Mouse (Mus musculus) WW6 (cell line): ENCODE measurements around the gene Uck2.

Source experiments
- DNase-seq: peaks from one replicate; pipeline ENCODE4 v3.0.0-alpha.2; 2013; ENCODE audit warnings: low read depth, low spot score

Gene Uck2

GRCm38 (mm10) chr1:167285320-167285355 is at the start of gene Uck2:
TSS of gene Uck2 (minus strand) at chr1:167285320.
- DNase-seq, result no peak

- DNase-seq, result no peak
These were observed 46.0 kb upstream of the Uck2 start for GRCm38 (mm10) chr1:167331106-167331505.

GRCm38 (mm10) chr1:167328776-167329175 is 43.7 kb upstream of the Uck2 start:
- DNase-seq, result no peak

GRCm38 (mm10) chr1:167321691-167322090 is 36.6 kb upstream of the Uck2 start:
- DNase-seq, result no peak

- no peak for DNase-seq
These were observed 28.1 kb upstream of the Uck2 start for GRCm38 (mm10) chr1:167313220-167313619.

GRCm38 (mm10) chr1:167312367-167312766 is 27.2 kb upstream of the Uck2 start:
- no peak for DNase-seq

GRCm38 (mm10) chr1:167308261-167309054 is 23.3 kb upstream of the Uck2 start, which contains the start of gene Tmco1:
TSS of gene Tmco1 (plus strand) at chr1:167308378.
- peak; percentile 88 for DNase-seq

- no peak for DNase-seq
These were observed 22.6 kb upstream of the Uck2 start for GRCm38 (mm10) chr1:167307674-167308073.

- no peak for DNase-seq
These were observed 21.5 kb upstream of the Uck2 start for GRCm38 (mm10) chr1:167306451-167307240.

GRCm38 (mm10) chr1:167305501-167306137 is 20.5 kb upstream of the Uck2 start:
- no peak for DNase-seq

- DNase-seq, result peak; percentile 60
These were observed 15.0 kb upstream of the Uck2 start for GRCm38 (mm10) chr1:167300122-167300521.

GRCm38 (mm10) chr1:167295679-167296402 is 10.7 kb upstream of the Uck2 start:
- no peak for DNase-seq

- no peak for DNase-seq
These were observed 7.3 kb upstream of the Uck2 start for GRCm38 (mm10) chr1:167292447-167292846.

- no peak for DNase-seq
These were observed 6.5 kb upstream of the Uck2 start for GRCm38 (mm10) chr1:167291610-167292009.

GRCm38 (mm10) chr1:167290263-167290592 is 5.1 kb upstream of the Uck2 start:
- DNase-seq, result no peak

- DNase-seq, result no peak
These were observed 4.6 kb upstream of the Uck2 start for GRCm38 (mm10) chr1:167289567-167290262.

GRCm38 (mm10) chr1:167288665-167289538 is 3.8 kb upstream of the Uck2 start:
- no peak for DNase-seq

- DNase-seq, result no peak
These were observed 2.0 kb upstream of the Uck2 start for GRCm38 (mm10) chr1:167287156-167287555.

- no peak for DNase-seq
These were observed 236 bp upstream of the Uck2 start for GRCm38 (mm10) chr1:167285356-167285755.

GRCm38 (mm10) chr1:167284837-167285319 is 242 bp downstream of the Uck2 start:
- DNase-seq, result no peak
